Mouse (Mus musculus): ENCODE measurements around the gene Slc39a3. TPM values are rescaled to one million over a fixed set of nuclear protein-coding genes. Genes with fewer than 3 reads are reported as not detected.

Slc39a3 gene
- polyA plus RNA-seq (2015; fragmentation: Nextera tagmentation; extraction: Ambion mirVana): 18.2 and 20.9 TPM in 2 replicates

DNA sequence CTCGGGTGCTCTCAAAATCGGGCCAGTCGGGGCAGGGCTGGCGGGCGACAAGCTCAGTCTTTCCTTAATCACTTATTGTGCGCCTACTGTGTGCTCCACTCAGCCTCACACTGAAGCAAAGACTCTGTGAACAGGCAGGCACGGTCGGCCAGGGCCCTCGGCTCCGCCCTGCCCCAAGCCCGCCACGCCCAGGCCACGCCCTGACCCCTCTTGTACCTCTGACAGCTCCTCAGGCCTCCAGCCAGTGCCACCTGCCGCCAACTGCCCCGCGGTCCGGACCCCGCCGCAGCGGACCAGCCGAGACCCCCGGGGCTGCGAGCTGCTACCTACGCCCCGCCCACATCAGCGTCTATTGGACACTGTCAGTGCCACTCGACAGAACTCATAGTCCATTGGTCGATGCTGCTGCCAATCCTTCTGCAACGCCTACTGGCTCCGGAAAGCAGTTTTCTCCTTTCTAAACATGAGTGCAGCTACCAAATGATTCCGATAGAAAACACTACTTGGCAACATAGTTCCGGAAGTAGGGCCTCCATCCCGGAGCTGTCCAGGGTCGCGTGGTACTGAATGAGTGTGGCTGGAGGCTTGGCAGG lies at the start of gene Slc39a3:
Gene Slc39a3, minus strand, starts transcription at position 439 of the 593 bp plus-strand sequence.
- peak within 1 kb of the TSS; percentile 85 for H3K9ac ChIP-seq (ENCODE audit: low read length)
- peak; percentile 99 for ATAC-seq (ENCODE audit: insufficient read depth, low FRiP score)
- peak within 1 kb of the TSS; percentile 37; the same call in 1 of the 2 replicates for H3K27ac ChIP-seq (ENCODE audit: low read length)
- WGBS: under 1% methylated on average over 35 of the region's 35 CpGs
- peak within 1 kb of the TSS; percentile 93 for H3K4me3 ChIP-seq (replicated peaks; ENCODE audit: low read length)
- H3K27me3 ChIP-seq (ENCODE audit: control insufficient read depth, insufficient read depth, low read length): no peaks in the 10 kb centered on the region
- H3K36me3 ChIP-seq (ENCODE audit: control insufficient read depth, insufficient read depth, low read length): no peaks in the 10 kb centered on the region
- H3K4me2 ChIP-seq (ENCODE audit: low read depth, low read length): peak within 1 kb of the TSS; percentile 72
- H3K4me1 ChIP-seq (ENCODE audit: control insufficient read depth, insufficient read depth, low read length): no peaks in the 10 kb centered on the region
- H3K9me3 ChIP-seq (replicated peaks; ENCODE audit: control insufficient read depth, low read length): no peaks in the 10 kb centered on the region

DNA sequence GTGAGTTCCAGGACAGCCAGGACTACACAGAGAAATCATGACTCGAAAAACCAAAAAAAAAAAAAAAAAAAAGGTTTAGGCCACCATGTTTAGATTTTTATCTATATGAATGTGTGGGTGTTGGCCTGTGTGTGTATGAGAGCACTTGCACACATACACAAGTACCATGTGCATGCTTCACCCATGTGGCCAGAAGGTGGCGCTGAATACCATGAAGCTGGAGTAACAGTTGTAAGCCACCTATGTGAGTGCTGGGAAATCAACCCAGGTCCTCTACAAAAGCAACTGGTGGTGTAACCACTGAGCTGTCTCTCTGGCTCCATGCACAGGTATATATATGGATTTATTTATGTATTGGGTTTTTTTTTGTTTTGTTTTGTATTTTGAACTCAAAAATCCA lies 49.8 kb upstream of the Slc39a3 start:
- Histone ChIP-seq H3K36me3 (ENCODE audit: control insufficient read depth, insufficient read depth, low read length) (no peaks in the 10 kb centered on the region), H3K27ac (ENCODE audit: low read length) (no peak overlapping the region), H3K4me3 (replicated peaks; ENCODE audit: low read length) (no peak overlapping the region), H3K4me1 (ENCODE audit: control insufficient read depth, insufficient read depth, low read length) (no peaks in the 10 kb centered on the region), H3K9ac (ENCODE audit: low read length) (no peak overlapping the region), H3K4me2 (ENCODE audit: low read depth, low read length) (no peak overlapping the region), H3K27me3 (ENCODE audit: control insufficient read depth, insufficient read depth, low read length) (no peaks in the 10 kb centered on the region), H3K9me3 (replicated peaks; ENCODE audit: control insufficient read depth, low read length) (no peaks in the 10 kb centered on the region; the same call in 1 of the 2 replicates)
- no peak for ATAC-seq (ENCODE audit: insufficient read depth, low FRiP score)
- WGBS: 46% methylated on average over 2 of the region's 2 CpGs

- no peaks in the 10 kb centered on the region for H3K27me3 ChIP-seq (ENCODE audit: control insufficient read depth, insufficient read depth, low read length)
- no peak overlapping the region for H3K4me2 ChIP-seq (ENCODE audit: low read depth, low read length)
- no peaks in the 10 kb centered on the region; the same call in 1 of the 2 replicates for H3K9me3 ChIP-seq (replicated peaks; ENCODE audit: control insufficient read depth, low read length)
- no peaks in the 10 kb centered on the region for H3K4me1 ChIP-seq (ENCODE audit: control insufficient read depth, insufficient read depth, low read length)
- 65% methylated on average over 7 of the region's 7 CpGs for WGBS
- peaks cover 20% of the 10 kb centered on the region for H3K36me3 ChIP-seq (ENCODE audit: control insufficient read depth, insufficient read depth, low read length)
- H3K4me3 ChIP-seq (replicated peaks; ENCODE audit: low read length): no peak overlapping the region
- ATAC-seq (ENCODE audit: insufficient read depth, low FRiP score): peak; percentile 30; the same call in 1 of the 2 replicates
- no peak overlapping the region for H3K27ac ChIP-seq (ENCODE audit: low read length)
- H3K9ac ChIP-seq (ENCODE audit: low read length): no peak overlapping the region
Measured at GRCm38 (mm10) chr10:81082168-81082960, 45.1 kb upstream of the Slc39a3 start.

DNA sequence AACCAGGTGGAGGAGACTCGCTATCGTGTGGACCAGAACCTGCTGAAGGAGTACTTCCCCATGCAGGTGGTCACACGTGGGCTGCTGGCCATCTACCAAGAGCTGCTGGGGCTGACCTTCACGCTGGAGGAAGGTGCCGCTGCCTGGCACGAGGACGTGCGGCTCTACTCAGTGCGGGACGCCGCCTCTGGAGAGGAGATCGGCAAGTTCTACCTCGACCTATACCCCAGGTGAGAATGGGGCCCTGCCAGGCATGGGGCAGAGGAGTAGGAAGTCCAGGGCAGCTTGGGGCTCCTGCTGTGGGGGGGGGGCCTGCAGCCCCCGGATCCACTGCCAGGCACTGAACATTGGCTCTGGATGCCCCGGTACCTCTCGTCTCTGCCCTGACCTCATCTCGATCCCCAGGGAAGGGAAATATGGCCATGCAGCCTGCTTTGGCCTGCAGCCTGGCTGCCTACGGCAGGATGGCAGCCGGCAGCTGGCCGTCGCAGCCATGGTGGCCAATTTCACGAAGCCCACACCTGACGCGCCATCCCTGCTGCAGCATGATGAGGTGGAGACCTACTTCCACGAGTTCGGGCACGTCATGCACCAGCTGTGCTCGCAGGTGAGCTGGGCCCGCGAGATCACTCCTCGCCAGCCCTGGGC lies 42.9 kb upstream of the Slc39a3 start:
- H3K4me3 ChIP-seq (replicated peaks; ENCODE audit: low read length): no peak overlapping the region
- WGBS: 92% methylated on average over 31 of the region's 31 CpGs
- no peaks in the 10 kb centered on the region for H3K9me3 ChIP-seq (replicated peaks; ENCODE audit: control insufficient read depth, low read length)
- ATAC-seq (ENCODE audit: insufficient read depth, low FRiP score): no peak
- no peaks in the 10 kb centered on the region for H3K27me3 ChIP-seq (ENCODE audit: control insufficient read depth, insufficient read depth, low read length)
- no peak overlapping the region for H3K9ac ChIP-seq (ENCODE audit: low read length)
- H3K4me1 ChIP-seq (ENCODE audit: control insufficient read depth, insufficient read depth, low read length): no peaks in the 10 kb centered on the region
- H3K36me3 ChIP-seq (ENCODE audit: control insufficient read depth, insufficient read depth, low read length): peaks cover 20% of the 10 kb centered on the region
- no peak overlapping the region for H3K4me2 ChIP-seq (ENCODE audit: low read depth, low read length)
- no peak overlapping the region for H3K27ac ChIP-seq (ENCODE audit: low read length)

DNA sequence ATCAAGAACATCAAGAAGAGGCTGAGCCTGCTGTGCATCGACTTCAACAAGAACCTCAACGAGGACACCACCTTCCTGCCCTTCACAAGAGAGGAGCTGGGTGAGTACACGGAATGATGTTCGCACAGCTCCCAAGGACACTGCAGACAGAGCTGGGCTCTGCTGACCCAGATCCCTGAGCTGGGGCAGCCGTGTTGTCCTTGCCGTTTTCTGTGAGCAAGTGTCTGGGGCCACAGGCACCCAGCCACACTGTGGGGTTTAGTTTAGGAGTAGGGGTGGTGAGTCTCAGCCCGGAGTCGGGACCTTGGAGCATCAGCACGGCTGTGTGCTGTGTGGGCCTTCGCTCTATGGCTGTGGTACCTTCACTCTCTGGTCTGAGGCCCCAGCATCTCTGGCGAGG lies 40.7 kb upstream of the Slc39a3 start:
- Histone ChIP-seq H3K27me3 (ENCODE audit: control insufficient read depth, insufficient read depth, low read length) (no peaks in the 10 kb centered on the region), H3K36me3 (ENCODE audit: control insufficient read depth, insufficient read depth, low read length) (peaks cover 20% of the 10 kb centered on the region)

GRCm38 (mm10) chr10:81076356-81076755 lies 39.1 kb upstream of the Slc39a3 start:
- 72% methylated on average over 1 of the region's 1 CpGs for WGBS

More for the DNA sequence above, 40.7 kb upstream of the Slc39a3 start:
- H3K4me3 ChIP-seq (replicated peaks; ENCODE audit: low read length): no peak overlapping the region
- no peak overlapping the region for H3K9ac ChIP-seq (ENCODE audit: low read length)
- no peak overlapping the region for H3K27ac ChIP-seq (ENCODE audit: low read length)
- no peaks in the 10 kb centered on the region for H3K4me1 ChIP-seq (ENCODE audit: control insufficient read depth, insufficient read depth, low read length)
- ATAC-seq (ENCODE audit: insufficient read depth, low FRiP score): no peak
- H3K9me3 ChIP-seq (replicated peaks; ENCODE audit: control insufficient read depth, low read length): no peaks in the 10 kb centered on the region
- H3K4me2 ChIP-seq (ENCODE audit: low read depth, low read length): no peak overlapping the region
- WGBS: 90% methylated on average over 11 of the region's 11 CpGs

DNA sequence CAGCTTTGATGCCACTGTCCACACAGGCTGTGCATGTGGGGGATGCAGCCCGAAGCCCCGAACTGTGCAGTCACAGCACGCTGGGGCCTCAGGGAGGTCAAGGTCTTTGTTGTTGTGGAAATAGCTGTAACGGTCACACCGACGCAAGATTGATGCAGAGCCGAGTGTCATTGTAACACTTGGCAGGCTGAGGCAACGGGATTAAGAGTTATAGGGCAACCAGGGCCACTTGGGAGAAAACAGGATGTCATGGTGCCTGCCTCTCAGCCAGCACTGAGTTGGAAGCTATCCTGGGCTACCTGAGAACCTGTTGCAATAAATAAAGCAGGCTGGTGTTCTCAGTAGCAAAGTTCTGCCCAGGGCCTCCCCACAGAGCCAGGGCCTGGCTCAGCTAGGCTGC lies 38.5 kb upstream of the Slc39a3 start:
- H3K36me3 ChIP-seq (ENCODE audit: control insufficient read depth, insufficient read depth, low read length): peaks cover 10% of the 10 kb centered on the region; the same call in 1 of the 2 replicates
- no peaks in the 10 kb centered on the region for H3K9me3 ChIP-seq (replicated peaks; ENCODE audit: control insufficient read depth, low read length)
- no peak for ATAC-seq (ENCODE audit: insufficient read depth, low FRiP score)
- no peak overlapping the region for H3K27ac ChIP-seq (ENCODE audit: low read length)
- no peak overlapping the region for H3K4me3 ChIP-seq (replicated peaks; ENCODE audit: low read length)
- WGBS: 70% methylated on average over 8 of the region's 8 CpGs
- H3K4me1 ChIP-seq (ENCODE audit: control insufficient read depth, insufficient read depth, low read length): peaks cover 4% of the 10 kb centered on the region
- H3K9ac ChIP-seq (ENCODE audit: low read length): no peak overlapping the region
- no peak overlapping the region for H3K4me2 ChIP-seq (ENCODE audit: low read depth, low read length)
- no peaks in the 10 kb centered on the region for H3K27me3 ChIP-seq (ENCODE audit: control insufficient read depth, insufficient read depth, low read length)

More at GRCm38 (mm10) chr10:81076356-81076755, 39.1 kb upstream of the Slc39a3 start:
- Histone ChIP-seq H3K27ac (ENCODE audit: low read length) (no peak overlapping the region), H3K9me3 (replicated peaks; ENCODE audit: control insufficient read depth, low read length) (no peaks in the 10 kb centered on the region), H3K9ac (ENCODE audit: low read length) (no peak overlapping the region), H3K4me1 (ENCODE audit: control insufficient read depth, insufficient read depth, low read length) (no peaks in the 10 kb centered on the region), H3K4me3 (replicated peaks; ENCODE audit: low read length) (no peak overlapping the region), H3K27me3 (ENCODE audit: control insufficient read depth, insufficient read depth, low read length) (no peaks in the 10 kb centered on the region), H3K36me3 (ENCODE audit: control insufficient read depth, insufficient read depth, low read length) (peaks cover 15% of the 10 kb centered on the region), H3K4me2 (ENCODE audit: low read depth, low read length) (no peak overlapping the region)
- ATAC-seq (ENCODE audit: insufficient read depth, low FRiP score): no peak

DNA sequence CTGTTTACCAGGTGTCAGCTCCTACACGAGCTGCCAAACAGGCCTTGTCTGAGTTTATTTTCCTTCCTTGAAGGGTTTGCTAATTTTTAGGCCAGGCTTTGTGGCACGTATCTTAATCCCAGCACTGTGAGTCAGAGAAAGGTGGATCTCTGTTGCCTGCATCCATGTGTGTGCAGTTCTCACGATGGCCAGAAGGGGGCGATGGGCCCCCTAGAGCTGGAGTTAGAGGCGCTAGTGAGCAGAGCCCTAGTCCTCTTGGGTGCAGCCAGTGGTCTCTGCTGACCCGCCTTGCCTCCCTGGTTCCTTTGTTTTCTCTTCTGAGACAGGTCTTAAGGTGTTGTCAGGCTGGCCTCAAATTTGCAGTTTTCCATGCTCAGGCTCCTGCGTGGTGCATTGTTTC lies 36.2 kb upstream of the Slc39a3 start:
- peaks cover 1% of the 10 kb centered on the region; the same call in 1 of the 2 replicates for H3K36me3 ChIP-seq (ENCODE audit: control insufficient read depth, insufficient read depth, low read length)
- H3K9me3 ChIP-seq (replicated peaks; ENCODE audit: control insufficient read depth, low read length): no peaks in the 10 kb centered on the region
- 65% methylated on average over 7 of the region's 7 CpGs for WGBS
- H3K27me3 ChIP-seq (ENCODE audit: control insufficient read depth, insufficient read depth, low read length): no peaks in the 10 kb centered on the region
- no peak for ATAC-seq (ENCODE audit: insufficient read depth, low FRiP score)
- H3K27ac ChIP-seq (ENCODE audit: low read length): no peak overlapping the region
- H3K4me1 ChIP-seq (ENCODE audit: control insufficient read depth, insufficient read depth, low read length): peaks cover 9% of the 10 kb centered on the region
- H3K9ac ChIP-seq (ENCODE audit: low read length): no peak overlapping the region
- no peak overlapping the region for H3K4me3 ChIP-seq (replicated peaks; ENCODE audit: low read length)
- H3K4me2 ChIP-seq (ENCODE audit: low read depth, low read length): no peak overlapping the region

GRCm38 (mm10) chr10:81072290-81072689 lies 35.1 kb upstream of the Slc39a3 start:
- 0 out of 2 replicates have a peak overlapping the region, but pooled peaks have one; percentile 6 for H3K27ac ChIP-seq (ENCODE audit: low read length)
- H3K4me3 ChIP-seq (replicated peaks; ENCODE audit: low read length): no peak overlapping the region
- no peaks in the 10 kb centered on the region for H3K9me3 ChIP-seq (replicated peaks; ENCODE audit: control insufficient read depth, low read length)
- no peaks in the 10 kb centered on the region for H3K27me3 ChIP-seq (ENCODE audit: control insufficient read depth, insufficient read depth, low read length)
- 87% methylated on average over 8 of the region's 8 CpGs for WGBS
- peaks cover 9% of the 10 kb centered on the region for H3K4me1 ChIP-seq (ENCODE audit: control insufficient read depth, insufficient read depth, low read length)
- no peak overlapping the region for H3K9ac ChIP-seq (ENCODE audit: low read length)
- ATAC-seq (ENCODE audit: insufficient read depth, low FRiP score): no peak
- no peak overlapping the region for H3K4me2 ChIP-seq (ENCODE audit: low read depth, low read length)
- H3K36me3 ChIP-seq (ENCODE audit: control insufficient read depth, insufficient read depth, low read length): no peaks in the 10 kb centered on the region

All from stomach, embryonic 16.5 days (tissue).